Mouse (Mus musculus) layer of hippocampus, adult 2 months (tissue): ENCODE measurements around the gene Wdr18. TPM values are rescaled to one million over a fixed set of nuclear protein-coding genes. Genes with fewer than 3 reads are reported as not detected.

Source experiments
- DNase-seq, 2 experiments: peaks; one replicate each; pipeline ENCODE4 v3.0.0; 2022; ENCODE audit warnings: low spot score in 2 of 2
- H3K27ac ChIP-seq: fragments of 200-600 bp; 2 replicates; pipeline ENCODE4 v1.8.1; 2022
- H3K4me3 ChIP-seq: fragments of 200-600 bp; 2 replicates; pipeline ENCODE4 v1.8.1; 2022; ENCODE audit warnings: mild to moderate bottlenecking
- CTCF ChIP-seq: fragments of 200-600 bp; conservative IDR thresholded peaks from 2 replicates; pipeline ENCODE4 v1.8.1; 2022; ENCODE audit warnings: antibody characterized with exemption, mild to moderate bottlenecking, moderate library complexity
- total RNA-seq, 2 experiments: library from RNA; stranded (reverse); gene quantifications; 2 replicates each; pipeline ENCODE4 v1.2.3; 2021

The Wdr18 gene
- total RNA-seq, 2 experiments from 2014 or later: 44.8 to 47.0 TPM

DNA sequence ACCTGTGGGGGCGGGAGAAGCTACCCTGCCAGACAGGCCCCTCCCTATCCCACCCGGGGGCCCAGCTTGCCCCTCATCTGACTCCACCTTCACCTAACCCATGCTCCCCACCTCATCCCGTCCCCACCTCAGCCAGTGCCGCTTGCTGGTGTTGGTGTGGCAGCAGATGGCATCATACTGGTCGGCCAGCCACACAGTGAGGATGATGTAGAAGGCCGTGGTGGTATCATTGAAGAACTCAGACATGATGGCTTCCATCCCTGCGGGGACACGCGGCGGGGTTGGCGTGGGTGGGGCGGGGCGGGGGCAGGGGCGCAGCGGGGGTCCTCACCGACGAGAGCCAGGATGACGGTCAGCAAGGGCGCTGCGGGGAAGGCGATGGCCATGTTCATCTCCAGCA lies 18.1 kb downstream of the Wdr18 start:
- TF ChIP-seq CTCF: no peak
- no peak overlapping the region for H3K27ac ChIP-seq
- H3K4me3 ChIP-seq: no peak overlapping the region
- no peak for DNase-seq

DNA sequence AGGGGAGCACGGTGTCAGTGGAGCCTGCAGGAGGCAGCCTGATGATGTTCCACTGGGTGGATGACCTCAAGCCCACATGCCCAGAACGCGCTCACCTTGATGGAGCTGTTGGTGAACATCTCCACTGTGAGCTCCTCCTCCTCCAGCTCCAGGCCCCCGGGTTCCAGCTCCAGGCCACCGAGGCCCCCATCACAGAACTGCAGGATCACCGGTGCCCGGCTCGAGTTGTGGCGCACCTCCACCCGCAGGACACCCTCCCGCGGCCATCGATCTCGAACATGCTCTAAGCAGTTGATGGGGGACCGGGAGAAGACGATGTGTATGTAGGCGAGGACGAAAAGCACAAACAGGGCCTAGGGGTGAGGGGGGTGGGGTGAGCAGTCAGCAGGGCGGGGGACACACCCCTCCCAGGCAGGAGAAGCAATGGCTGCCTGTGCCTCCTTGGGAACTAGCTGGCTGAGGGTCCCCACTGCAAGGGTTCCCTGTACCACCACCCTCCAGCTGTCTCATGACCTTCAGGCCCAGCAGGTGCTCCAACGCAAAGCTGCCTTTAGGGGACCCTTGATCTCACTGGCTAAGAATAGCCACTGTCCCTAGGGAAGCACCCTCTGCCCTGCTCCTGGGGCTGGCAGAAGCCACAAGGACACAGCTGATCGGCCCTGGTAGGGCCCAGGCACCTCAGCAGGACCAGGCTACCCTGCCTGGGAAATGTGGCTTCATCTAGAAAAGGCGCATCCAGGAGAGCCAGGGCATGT lies 19.6 kb downstream of the Wdr18 start:
- no peak for TF ChIP-seq CTCF
- no peak for DNase-seq
- no peak overlapping the region for H3K4me3 ChIP-seq
- H3K27ac ChIP-seq: no peak overlapping the region

DNA sequence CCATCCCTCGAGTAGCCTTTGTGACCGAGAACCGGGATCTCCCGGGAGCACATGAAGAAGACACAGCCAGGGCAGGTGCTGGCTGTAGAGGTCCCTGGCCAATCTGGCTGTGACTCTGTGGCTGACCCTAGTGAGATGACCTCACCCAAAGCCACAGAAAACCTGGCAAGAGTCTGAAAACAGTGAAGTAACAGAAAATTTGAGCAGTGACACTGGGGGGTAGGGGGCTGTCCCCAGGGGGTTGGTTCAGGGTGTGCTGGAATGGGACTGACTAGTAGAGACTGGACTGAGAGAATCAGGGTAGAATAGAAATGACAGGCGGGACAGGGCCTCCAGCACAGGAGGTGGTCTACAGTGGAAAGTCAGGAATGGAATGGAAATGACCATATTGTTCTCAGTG lies 23.3 kb downstream of the Wdr18 start:
- no peak for TF ChIP-seq CTCF
- Histone ChIP-seq H3K4me3 (peak overlapping the region; percentile 81), H3K27ac (peak overlapping the region; percentile 92)

DNA sequence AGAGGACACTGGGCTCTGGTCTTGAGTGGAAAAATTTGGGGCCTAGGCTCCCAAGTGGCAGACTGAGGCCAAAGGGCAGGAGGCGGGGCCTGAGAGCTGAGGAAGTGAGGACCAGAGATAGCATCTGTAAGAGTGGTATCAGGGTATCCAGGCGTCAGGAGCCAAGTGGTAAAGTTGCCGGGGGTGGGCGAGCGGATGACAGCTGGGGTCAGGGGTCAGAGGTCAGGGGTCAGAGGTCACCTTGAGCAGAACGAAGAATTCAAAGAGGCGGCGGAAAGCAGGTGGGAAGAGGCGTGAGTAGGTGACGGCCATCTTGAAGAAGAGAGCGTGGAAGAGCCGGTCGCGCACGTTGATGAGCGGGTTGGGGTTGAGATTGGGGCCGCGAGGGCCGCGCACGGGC lies 23.7 kb downstream of the Wdr18 start:
- peak overlapping the region; percentile 92 for H3K27ac ChIP-seq
- H3K4me3 ChIP-seq: peak overlapping the region; percentile 81
- TF ChIP-seq CTCF: no peak
- DNase-seq: peak in 1 of 2 experiments; percentile 61

More for the DNA sequence above, 23.3 kb downstream of the Wdr18 start:
- no peak for DNase-seq

DNA sequence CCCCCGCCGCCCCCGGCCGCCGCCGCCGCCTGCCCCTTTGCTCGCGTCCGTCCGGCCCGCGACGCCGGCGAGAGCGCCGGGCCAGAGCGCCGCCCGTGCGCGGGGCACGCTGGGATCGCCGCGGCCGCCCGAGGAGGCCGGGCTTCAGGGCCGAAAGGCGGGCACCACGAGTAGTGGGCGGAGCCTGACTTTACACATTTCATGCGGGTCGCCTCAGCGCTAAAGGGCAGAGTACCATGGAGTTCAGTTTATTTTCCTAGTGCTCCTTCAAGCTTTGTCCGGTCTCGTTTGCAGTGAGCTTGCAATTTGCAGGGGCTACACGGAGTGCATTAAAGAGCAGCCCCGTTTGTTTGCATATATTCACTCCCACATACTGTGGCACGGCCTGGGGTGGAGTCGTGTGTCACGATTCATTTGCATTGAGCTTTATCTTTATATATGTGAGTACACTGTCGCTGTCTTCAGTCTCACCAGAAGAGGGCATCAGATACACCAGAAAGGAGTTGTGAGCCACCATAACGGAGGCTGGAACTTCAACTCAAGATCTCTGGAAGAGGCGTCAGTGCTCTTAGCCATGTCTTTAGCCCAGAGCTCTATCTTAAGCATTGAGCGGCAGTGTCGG lies 24.4 kb downstream of the Wdr18 start, which contains the start of gene Tmem259:
Gene Tmem259, minus strand, starts transcription at position 136 of the 622 bp plus-strand sequence.
- peak; percentile 79 for TF ChIP-seq CTCF
- peak within 1 kb of the TSS; percentile 81 for H3K4me3 ChIP-seq
- H3K27ac ChIP-seq: peak within 1 kb of the TSS; percentile 99
- DNase-seq: peak; percentile 74 to 78

DNA sequence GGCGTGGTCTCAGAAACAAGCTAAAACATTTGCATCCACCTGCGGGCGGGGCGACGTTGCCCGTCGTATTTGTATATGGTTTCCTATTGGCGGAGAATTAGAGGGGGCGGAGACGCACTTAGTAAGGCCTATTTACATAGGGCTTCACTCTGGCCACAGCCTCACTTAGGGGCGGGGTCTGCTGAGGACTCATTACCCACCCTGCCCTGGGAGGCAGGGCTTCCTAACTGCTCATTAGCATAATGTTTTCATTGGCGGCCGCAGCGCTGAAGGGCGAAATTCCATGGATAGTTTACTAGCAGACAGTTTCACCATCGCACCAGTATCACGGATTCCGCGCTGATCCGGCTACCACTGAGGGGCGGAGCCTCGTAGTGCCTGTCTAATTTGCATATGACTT lies 24.9 kb downstream of the Wdr18 start:
- H3K27ac ChIP-seq: peak overlapping the region; percentile 99
- H3K4me3 ChIP-seq: peak overlapping the region; percentile 79
- TF ChIP-seq CTCF: no peak
- peak; percentile 93 to 98 for DNase-seq

DNA sequence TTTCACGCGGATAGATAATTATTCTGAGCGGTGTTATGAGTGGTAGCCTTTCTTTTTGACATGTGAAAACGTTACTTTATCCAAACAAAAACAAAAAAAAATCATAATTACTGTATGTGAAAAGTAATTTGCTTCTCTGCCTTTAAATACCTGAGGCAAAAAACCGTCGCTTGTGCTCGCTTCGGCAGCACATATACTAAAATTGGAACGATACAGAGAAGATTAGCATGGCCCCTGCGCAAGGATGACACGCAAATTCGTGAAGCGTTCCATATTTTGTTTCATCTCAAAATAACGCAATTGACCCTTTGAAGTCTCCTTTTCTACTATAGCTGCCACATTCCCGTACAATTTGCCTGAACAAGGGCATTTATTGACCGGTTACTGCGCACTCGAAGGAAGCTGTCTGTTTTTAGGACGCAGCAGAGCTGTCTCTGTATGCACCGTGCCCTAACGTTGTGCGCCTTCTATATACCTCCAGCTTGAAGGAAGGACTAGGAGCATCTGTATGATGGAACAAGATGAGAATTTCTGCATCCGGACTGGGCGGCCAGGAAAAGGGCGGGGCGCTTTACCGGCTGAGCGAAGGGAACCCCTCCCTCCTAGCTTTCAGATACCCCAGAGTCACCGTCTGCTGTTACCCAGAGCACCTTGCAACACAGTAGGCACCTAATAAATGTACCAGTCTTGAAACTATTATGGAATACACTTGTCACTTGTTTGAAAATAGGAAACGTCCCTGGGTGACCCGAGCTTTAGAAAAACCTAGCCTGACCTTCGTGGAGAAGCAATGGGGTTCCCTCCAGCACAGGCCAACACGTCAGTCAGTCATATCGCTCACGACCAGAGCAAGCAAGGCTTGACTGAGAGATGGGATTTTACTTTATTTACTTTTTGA lies 25.6 kb downstream of the Wdr18 start:
- Histone ChIP-seq H3K4me3 (peak overlapping the region; percentile 79), H3K27ac (peak overlapping the region; percentile 99)
- TF ChIP-seq CTCF: no peak
- DNase-seq: peak; percentile 51 to 61

DNA sequence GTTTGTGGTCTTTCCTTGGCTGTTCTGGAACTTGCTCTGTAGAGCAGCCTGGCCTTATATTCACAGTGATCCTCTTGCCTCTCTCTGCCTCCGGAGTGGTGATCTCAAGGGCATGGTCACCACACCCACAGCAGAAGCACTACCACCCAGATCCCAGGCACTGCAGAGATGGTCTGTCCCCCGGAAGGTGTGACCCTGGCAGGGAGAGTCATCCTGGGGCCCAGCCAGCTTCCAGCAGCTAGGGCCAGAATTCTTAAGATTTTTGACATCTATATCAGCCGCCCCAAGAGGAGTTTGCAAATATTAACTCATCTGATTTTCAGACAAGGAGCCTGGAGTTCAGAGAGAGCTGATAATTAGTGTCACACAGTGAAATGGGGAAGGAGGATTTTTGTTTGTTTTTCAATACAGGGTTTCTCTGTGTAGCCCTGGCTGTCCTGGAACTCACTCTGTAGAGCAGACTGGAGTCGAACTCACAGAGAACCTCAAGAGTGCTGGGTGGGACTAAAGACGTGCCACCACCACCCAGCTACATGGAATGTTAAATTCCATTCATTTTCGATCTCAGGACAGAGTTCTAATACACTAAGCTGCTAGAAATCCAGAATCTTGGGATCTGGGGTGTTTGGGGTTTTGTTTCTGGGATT lies 26.4 kb downstream of the Wdr18 start:
- Histone ChIP-seq H3K4me3 (peak overlapping the region; percentile 79), H3K27ac (peak overlapping the region; percentile 99)
- no peak for TF ChIP-seq CTCF
- DNase-seq: no peak

DNA sequence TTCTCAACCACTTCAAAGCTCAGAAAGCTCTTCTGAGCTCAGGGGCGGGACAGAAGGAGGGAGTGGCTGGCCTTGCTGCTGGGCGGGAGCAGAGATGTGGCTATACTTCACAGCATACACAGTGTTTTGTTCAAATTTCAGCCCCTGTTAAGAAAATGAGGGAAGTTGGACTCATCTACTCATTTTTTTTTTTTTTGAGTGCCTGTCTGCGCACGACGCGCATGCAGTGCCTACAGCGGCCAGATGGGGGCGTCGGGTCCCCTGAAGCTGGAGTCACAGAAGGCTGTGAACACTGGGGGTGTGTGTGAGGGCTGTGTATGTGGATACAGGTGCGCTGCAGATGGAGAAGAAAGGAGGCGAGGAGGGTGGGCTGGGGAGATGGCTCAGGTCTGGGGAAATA lies 27.0 kb downstream of the Wdr18 start:
- DNase-seq: peak; percentile 79 to 88
- Histone ChIP-seq H3K27ac (peak overlapping the region; percentile 99), H3K4me3 (peak overlapping the region; percentile 20; the same call in 1 of the 2 replicates)
- peak; percentile 94 for TF ChIP-seq CTCF

DNA sequence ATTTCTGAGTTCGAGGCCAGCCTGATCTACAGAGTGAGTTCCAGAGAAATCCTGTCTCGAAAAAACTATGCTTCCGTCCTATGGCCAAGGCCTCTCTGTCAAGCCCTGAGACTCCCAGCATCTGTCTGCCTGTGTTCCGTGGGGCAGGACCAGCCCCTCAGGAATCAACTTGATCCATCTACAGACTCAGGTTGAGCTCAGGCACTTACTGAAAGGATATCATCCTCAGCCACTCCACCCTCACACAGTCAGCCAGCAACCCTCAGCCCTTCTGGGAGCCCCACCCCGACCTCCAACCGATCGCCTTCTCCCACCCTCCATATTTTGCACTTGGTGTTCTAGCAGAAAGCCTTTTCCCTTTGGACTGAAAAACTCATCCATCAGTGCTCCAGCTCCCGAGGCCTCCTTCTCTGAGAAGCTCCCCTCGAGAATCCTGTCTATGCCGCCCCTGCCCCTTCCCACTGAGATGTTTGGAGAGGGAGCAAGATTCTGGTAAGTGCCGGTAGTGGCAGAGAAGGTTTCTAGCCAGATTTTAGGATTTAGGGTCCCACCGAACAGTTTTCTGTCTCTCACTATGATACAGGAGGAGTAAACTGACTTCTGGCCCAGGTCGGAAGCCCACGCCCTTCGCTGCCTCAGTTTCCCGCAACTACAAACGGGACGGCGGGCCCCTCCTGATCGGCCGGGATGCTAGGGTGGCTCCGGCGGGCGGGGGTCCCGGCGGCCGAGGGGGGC lies 28.0 kb downstream of the Wdr18 start:
- peak overlapping the region; percentile 54 for H3K4me3 ChIP-seq
- peak overlapping the region; percentile 64 for H3K27ac ChIP-seq
- no peak for DNase-seq
- TF ChIP-seq CTCF: no peak

DNA sequence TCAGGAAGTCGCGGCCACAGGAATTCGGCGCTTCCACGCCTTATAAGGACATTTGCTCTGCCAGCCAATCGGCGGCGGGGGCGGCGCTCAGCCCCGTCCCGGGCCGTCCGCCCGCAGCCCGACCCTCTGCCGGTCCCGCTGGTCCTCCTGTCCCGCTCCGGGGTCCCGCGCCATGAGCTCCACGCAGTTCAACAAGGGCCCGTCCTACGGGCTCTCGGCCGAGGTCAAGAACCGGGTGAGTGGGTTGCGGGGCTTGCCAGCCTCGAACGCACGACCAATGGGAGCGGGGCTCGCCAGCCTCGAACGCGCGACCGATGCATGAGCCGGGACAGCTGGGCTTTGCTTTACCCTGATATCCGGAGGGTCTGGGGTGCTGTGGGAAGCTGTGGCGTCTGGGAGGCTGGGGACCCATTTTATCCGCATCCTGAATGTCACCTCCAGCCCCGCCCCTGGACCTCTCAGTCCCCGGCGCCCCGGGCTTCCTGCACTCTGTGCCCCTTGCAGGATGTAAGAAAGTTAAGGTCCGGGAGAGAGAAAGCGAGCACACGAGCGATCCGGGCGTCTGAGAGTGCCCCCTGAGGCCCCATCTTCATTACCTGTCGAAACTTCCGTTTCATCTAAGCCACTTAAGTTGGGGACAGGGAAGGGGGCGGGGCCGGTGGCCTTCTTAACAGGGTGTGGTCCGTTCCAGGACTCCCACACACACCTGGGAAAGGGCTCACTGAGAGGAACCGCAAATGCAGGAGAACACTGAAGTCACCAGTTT lies 28.7 kb downstream of the Wdr18 start, which contains the start of gene Cnn2:
Gene Cnn2, plus strand, starts transcription at position 79 of the 766 bp plus-strand sequence.
- no peak for TF ChIP-seq CTCF
- DNase-seq: no peak
- Histone ChIP-seq H3K27ac (peak within 1 kb of the TSS; percentile 64), H3K4me3 (peak within 1 kb of the TSS; percentile 54)
